Mouse (Mus musculus) E14TG2a.4 (cell line): ENCODE measurements at regions not wholly inside any gene's neighbourhood (a gene's known extent, or its start where the extent isn't known, plus 50 kb on each side); places are given as distances from the start of the nearest gene placed in this dataset.

ENCODE experiments used
- CTCF ChIP-seq: conservative IDR thresholded peaks from 2 replicates; pipeline ENCODE4 v1.5.1; 2014; ENCODE audit warnings: low read length
- POU5F1 ChIP-seq: IDR thresholded peaks from 2 replicates; pipeline ENCODE4 v1.6.1; 2014; ENCODE audit warnings: low read length, borderline replicate concordance

DNA sequence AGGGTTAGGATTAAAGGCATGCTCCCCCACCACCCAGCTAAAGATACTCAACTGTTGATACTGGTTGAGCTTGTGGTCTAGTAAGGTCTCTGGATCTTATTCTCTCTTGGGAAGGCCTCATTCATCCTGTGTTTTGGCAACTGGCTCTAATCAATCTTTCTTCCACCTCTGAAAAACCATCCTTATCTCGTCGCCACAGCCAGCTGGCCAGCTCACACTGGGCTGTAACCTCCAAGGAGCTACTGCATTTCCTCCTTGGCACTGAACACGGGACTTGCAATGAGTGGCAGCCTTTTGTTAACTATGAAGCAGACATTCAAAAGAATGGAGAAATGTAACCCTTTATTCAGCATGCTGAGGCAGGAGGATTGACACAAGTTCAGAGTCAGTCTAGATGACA is 61.4 kb upstream of the Slc6a6 start:
- TF ChIP-seq CTCF (no peak), POU5F1 (no peak)
